In the genomic region with DNA sequence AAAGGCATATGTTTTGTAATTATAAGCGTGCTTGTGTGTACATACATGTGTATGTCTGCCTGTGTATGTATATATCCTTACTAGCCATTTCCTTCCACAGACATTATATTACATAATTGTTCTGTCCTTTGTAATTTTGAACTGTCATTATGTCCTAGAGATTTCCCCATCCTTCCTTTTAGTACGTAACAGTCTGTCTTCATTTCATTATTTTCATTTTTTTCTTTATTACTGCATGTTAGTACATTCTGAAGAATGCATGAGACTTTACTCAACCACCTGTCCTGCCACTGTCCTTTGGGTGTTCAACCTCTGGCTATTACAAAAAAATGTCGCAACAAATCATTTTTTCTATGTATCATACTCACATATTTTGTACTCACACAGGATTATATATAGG, we compare ENCODE assay signal across 28 mouse cellular contexts.
"Had no signal": no experiment of that assay in that cellular context is flagged by ENCODE, and none has a peak within 500 bp of the region (broad histone marks: within the 10 kb centered on the region; RNA-seq: fewer than 3 reads in every experiment).

No protein-coding gene starts in this region.

- DNase-seq: cerebellum, adult 18-20 months; cerebellum, adult 2 months; cerebellum, adult 8-10 months; cerebellum, adult 9-10 months; cerebellum, adult 9-11 months; cerebellum, postnatal 10 days; cerebellum, postnatal 14 days; cerebellum, postnatal 25 days; cerebellum, postnatal 36 days; embryo, embryonic 11 days; forebrain, postnatal 0 days; gastrocnemius, adult 2 months; gastrocnemius, postnatal 10 days; gastrocnemius, postnatal 14 days; gastrocnemius, postnatal 25 days; gastrocnemius, postnatal 36 days; heart, adult 18-20 months had no signal

- H3K9me3 ChIP-seq: embryonic facial prominence, embryonic 10.5 days; embryonic facial prominence, embryonic 12.5 days; embryonic facial prominence, embryonic 13.5 days; embryonic facial prominence, embryonic 15.5 days; forebrain, embryonic 10.5 days; forebrain, embryonic 12.5 days; forebrain, embryonic 13.5 days; forebrain, embryonic 15.5 days had no signal

- H3K4me3 ChIP-seq: embryonic facial prominence, embryonic 10.5 days; embryonic facial prominence, embryonic 12.5 days; embryonic facial prominence, embryonic 13.5 days; embryonic facial prominence, embryonic 15.5 days; erythroblast, embryonic 14.5 days; forebrain, embryonic 10.5 days; forebrain, embryonic 12.5 days; forebrain, embryonic 13.5 days; forebrain, embryonic 15.5 days; gastrocnemius, adult 2 months had no signal

- H3K4me1 ChIP-seq: embryonic facial prominence, embryonic 10.5 days; embryonic facial prominence, embryonic 12.5 days; embryonic facial prominence, embryonic 13.5 days; embryonic facial prominence, embryonic 15.5 days; forebrain, embryonic 12.5 days; forebrain, embryonic 13.5 days; forebrain, embryonic 15.5 days had no signal

- H3K9ac ChIP-seq: embryonic facial prominence, embryonic 12.5 days; embryonic facial prominence, embryonic 13.5 days; embryonic facial prominence, embryonic 15.5 days; forebrain, embryonic 12.5 days; forebrain, embryonic 13.5 days; forebrain, embryonic 15.5 days; forebrain, postnatal 0 days had no signal

- H3K27ac ChIP-seq: embryonic facial prominence, embryonic 10.5 days; embryonic facial prominence, embryonic 12.5 days; embryonic facial prominence, embryonic 13.5 days; embryonic facial prominence, embryonic 15.5 days; forebrain, embryonic 10.5 days; forebrain, embryonic 12.5 days; forebrain, embryonic 13.5 days; forebrain, embryonic 15.5 days; gastrocnemius, adult 2 months had no signal

- H3K36me3 ChIP-seq: embryonic facial prominence, embryonic 10.5 days; embryonic facial prominence, embryonic 12.5 days; embryonic facial prominence, embryonic 13.5 days; embryonic facial prominence, embryonic 15.5 days; forebrain, embryonic 10.5 days; forebrain, embryonic 12.5 days; forebrain, embryonic 15.5 days had no signal

- ATAC-seq: forebrain, embryonic 13.5 days; forebrain, embryonic 14.5 days; forebrain, embryonic 15.5 days; forebrain, embryonic 16.5 days; forebrain, postnatal 0 days had no signal

- H3K4me2 ChIP-seq: embryonic facial prominence, embryonic 12.5 days; embryonic facial prominence, embryonic 13.5 days; embryonic facial prominence, embryonic 15.5 days; forebrain, embryonic 12.5 days; forebrain, embryonic 13.5 days; forebrain, embryonic 15.5 days had no signal

- H3K27me3 ChIP-seq: embryonic facial prominence, embryonic 12.5 days; embryonic facial prominence, embryonic 13.5 days; embryonic facial prominence, embryonic 15.5 days; forebrain, embryonic 12.5 days; forebrain, embryonic 13.5 days; forebrain, embryonic 15.5 days had no signal
